Mouse (Mus musculus): Measurements from ENCODE around the gene Fgf9. TPM values are rescaled to one million over a fixed set of nuclear protein-coding genes. Genes with fewer than 3 reads are reported as not detected.

The Fgf9 gene
- total RNA-seq (2021): 1 to 10 TPM in 1 of 2 experiments, under 1 TPM in 1; 0.64 to 1.0 TPM
- long read RNA-seq, experiment 1: 0 reads
- long read RNA-seq, experiment 2, partial matches to known transcripts: 0 of 1 reads
- long read RNA-seq, experiment 2, other reads (novel, unspliced or antisense): 0 of 1 reads

- intact Hi-C loops (cut with DNase I; ENCODE audit: low total_unique reads): no loop called here
- no peak for DNase-seq
These were observed at the start of gene Fgf9 for GRCm38 (mm10) chr14:58070481-58071119. TSS of gene Fgf9 (plus strand) at chr14:58070547.

- peak; percentile 12 for DNase-seq
- intact Hi-C loops (cut with DNase I; ENCODE audit: low total_unique reads): loop anchor here (10.0 kb wide), 1 partner anchor 1080 kb away; no protein-coding TSS in a partner anchor
These were observed 35.8 kb upstream of the Fgf9 start for GRCm38 (mm10) chr14:58034567-58034966.

- intact Hi-C loops (cut with DNase I; ENCODE audit: low total_unique reads): loop anchor here (5.0 to 10.0 kb wide), 3 partner anchors 341 to 1079 kb away; no protein-coding TSS in a partner anchor
- no peak for DNase-seq
These were observed 34.2 kb upstream of the Fgf9 start for GRCm38 (mm10) chr14:58036174-58036573.

- no peak for DNase-seq
- intact Hi-C loops (cut with DNase I; ENCODE audit: low total_unique reads): no loop called here
These were observed 23.6 kb upstream of the Fgf9 start for GRCm38 (mm10) chr14:58046639-58047284.

GRCm38 (mm10) chr14:58050691-58051090, 19.7 kb upstream of the Fgf9 start:
- intact Hi-C loops (cut with DNase I; ENCODE audit: low total_unique reads): no loop called here

GRCm38 (mm10) chr14:58067586-58067985, 2.8 kb upstream of the Fgf9 start:
- intact Hi-C loops (cut with DNase I; ENCODE audit: low total_unique reads): no loop called here

More at GRCm38 (mm10) chr14:58050691-58051090, 19.7 kb upstream of the Fgf9 start:
- no peak for DNase-seq

GRCm38 (mm10) chr14:58068641-58069040, 1.7 kb upstream of the Fgf9 start:
- no peak for DNase-seq
- intact Hi-C loops (cut with DNase I; ENCODE audit: low total_unique reads): no loop called here

More at GRCm38 (mm10) chr14:58067586-58067985, 2.8 kb upstream of the Fgf9 start:
- DNase-seq: no peak

GRCm38 (mm10) chr14:58069927-58070326, 420 bp upstream of the Fgf9 start:
- intact Hi-C loops (cut with DNase I; ENCODE audit: low total_unique reads): no loop called here
- no peak for DNase-seq

- intact Hi-C loops (cut with DNase I; ENCODE audit: low total_unique reads): no loop called here
These were observed 834 bp downstream of the Fgf9 start for GRCm38 (mm10) chr14:58071120-58071641.

GRCm38 (mm10) chr14:58071830-58072770, 1.8 kb downstream of the Fgf9 start:
- intact Hi-C loops (cut with DNase I; ENCODE audit: low total_unique reads): no loop called here

More at GRCm38 (mm10) chr14:58071120-58071641, 834 bp downstream of the Fgf9 start:
- peak; percentile 60 for DNase-seq

GRCm38 (mm10) chr14:58072771-58073501, 2.6 kb downstream of the Fgf9 start:
- intact Hi-C loops (cut with DNase I; ENCODE audit: low total_unique reads): no loop called here
- no peak for DNase-seq

More at GRCm38 (mm10) chr14:58071830-58072770, 1.8 kb downstream of the Fgf9 start:
- peak; percentile 58 for DNase-seq

- DNase-seq: no peak
- intact Hi-C loops (cut with DNase I; ENCODE audit: low total_unique reads): no loop called here
These were observed 3.6 kb downstream of the Fgf9 start for GRCm38 (mm10) chr14:58073936-58074335.

GRCm38 (mm10) chr14:58074621-58075432, 4.5 kb downstream of the Fgf9 start:
- intact Hi-C loops (cut with DNase I; ENCODE audit: low total_unique reads): loop anchor here (5.0 kb wide), 1 partner anchor 1597 kb away; no protein-coding TSS in a partner anchor
- peak; percentile 25 for DNase-seq

GRCm38 (mm10) chr14:58075433-58076029, 5.2 kb downstream of the Fgf9 start:
- intact Hi-C loops (cut with DNase I; ENCODE audit: low total_unique reads): loop anchor here (5.0 kb wide), 1 partner anchor 1597 kb away; no protein-coding TSS in a partner anchor
- no peak for DNase-seq

GRCm38 (mm10) chr14:58076030-58076521, 5.7 kb downstream of the Fgf9 start:
- intact Hi-C loops (cut with DNase I; ENCODE audit: low total_unique reads): loop anchor here (5.0 kb wide), 1 partner anchor 1596 kb away; no protein-coding TSS in a partner anchor

GRCm38 (mm10) chr14:58076726-58077255, 6.4 kb downstream of the Fgf9 start:
- intact Hi-C loops (cut with DNase I; ENCODE audit: low total_unique reads): loop anchor here (5.0 kb wide), 1 partner anchor 1596 kb away; no protein-coding TSS in a partner anchor
- no peak for DNase-seq

More at GRCm38 (mm10) chr14:58076030-58076521, 5.7 kb downstream of the Fgf9 start:
- no peak for DNase-seq

Measured in gastrocnemius, postnatal 14 days (tissue).